Mouse (Mus musculus): ENCODE results near the gene E130311K13Rik. TPM values are rescaled to one million over a fixed set of nuclear protein-coding genes. Genes with fewer than 3 reads are reported as not detected.

Gene E130311K13Rik
- polyA plus RNA-seq, 1 experiment, result 2.4 TPM

DNA sequence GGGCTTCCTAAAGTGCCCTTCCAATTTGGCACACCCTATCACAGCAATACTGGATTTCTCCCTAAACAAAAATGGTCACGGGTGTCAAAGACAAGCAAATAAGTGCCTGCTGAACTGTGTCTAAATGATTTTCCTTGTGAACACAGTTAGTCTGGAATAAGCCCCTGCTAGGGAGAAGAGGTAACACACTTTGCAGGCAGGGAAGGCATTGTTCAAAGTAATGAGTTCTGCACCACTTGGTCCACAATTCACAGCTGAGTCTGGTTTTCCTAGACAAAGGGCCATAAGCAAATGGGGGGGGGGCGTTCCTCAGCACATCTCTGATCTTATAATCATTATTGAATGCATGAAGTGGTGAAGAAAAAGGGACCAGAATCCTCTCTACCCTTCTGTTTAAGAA is 33.5 kb downstream of the E130311K13Rik start:
- DNase-seq (ENCODE audit: low read depth), result no peak

- DNase-seq (ENCODE audit: low read depth), result no peak
Observed at GRCm38 (mm10) chr3:63893677-63894076, 35.6 kb downstream of the E130311K13Rik start.

DNA sequence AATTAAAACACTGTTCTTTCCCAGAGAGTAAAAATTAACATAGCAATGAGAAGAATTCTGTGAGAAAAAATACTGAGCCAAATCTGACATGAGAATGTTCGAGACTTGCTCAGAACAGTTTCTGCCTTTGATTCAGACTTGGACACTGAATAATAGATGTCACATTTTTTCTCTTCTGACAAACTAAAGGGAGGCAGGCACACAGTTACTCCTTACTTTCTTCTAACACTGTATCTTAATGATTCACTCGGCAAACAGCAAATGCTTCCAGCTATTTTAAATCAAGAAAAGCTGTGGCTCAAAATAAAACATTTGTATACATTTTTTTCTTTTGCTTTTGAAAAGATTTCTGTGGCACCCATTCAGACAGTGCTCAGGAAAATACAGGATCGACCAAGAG is 37.1 kb downstream of the E130311K13Rik start:
- DNase-seq (ENCODE audit: low read depth), result no peak

DNA sequence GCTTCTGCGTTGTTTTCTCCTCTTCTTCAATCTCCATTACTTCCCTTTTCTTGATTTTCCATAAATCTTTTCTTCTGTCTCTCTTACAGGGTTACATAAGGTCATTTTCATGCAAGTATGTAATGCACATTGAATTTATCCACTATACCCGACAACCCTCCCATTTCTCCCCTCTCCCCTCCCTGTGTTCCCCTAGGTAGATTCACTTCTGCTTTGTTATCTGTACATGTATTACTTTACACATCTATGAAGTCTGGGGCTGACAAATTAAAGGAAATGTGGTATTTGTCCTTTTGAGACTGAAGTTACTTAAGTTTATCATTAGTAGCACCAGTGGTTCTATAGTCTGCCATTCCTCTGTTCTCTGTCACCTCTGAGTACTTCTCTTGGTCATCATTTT is 48.2 kb downstream of the E130311K13Rik start:
- no peak for DNase-seq (ENCODE audit: low read depth)

GRCm38 (mm10) chr3:63878995-63879666 is 50.1 kb downstream of the E130311K13Rik start:
- no peak for DNase-seq (ENCODE audit: low read depth)

- DNase-seq (ENCODE audit: low read depth), result no peak
Observed at GRCm38 (mm10) chr3:63872818-63873217, 56.5 kb downstream of the E130311K13Rik start.

DNA sequence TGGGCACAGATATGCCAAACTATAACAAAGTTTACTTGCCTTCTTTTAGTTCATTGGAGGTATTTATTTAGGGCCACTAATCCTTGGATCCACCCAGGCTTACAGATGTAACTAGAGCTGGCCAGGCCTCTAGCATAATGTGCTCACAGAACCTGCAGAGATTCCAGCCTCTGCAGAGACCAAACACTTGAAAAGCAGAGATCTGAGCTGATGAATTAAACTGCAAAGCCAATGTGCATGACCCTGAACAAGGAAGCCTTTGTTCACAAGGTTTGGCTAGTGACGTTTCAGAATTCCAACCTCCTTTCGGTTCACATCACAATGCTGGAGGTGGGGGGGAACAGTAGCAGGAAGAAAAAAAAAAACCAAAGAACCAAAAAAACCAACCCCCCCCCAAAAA is 58.0 kb downstream of the E130311K13Rik start:
- DNase-seq (ENCODE audit: low read depth), result no peak

DNA sequence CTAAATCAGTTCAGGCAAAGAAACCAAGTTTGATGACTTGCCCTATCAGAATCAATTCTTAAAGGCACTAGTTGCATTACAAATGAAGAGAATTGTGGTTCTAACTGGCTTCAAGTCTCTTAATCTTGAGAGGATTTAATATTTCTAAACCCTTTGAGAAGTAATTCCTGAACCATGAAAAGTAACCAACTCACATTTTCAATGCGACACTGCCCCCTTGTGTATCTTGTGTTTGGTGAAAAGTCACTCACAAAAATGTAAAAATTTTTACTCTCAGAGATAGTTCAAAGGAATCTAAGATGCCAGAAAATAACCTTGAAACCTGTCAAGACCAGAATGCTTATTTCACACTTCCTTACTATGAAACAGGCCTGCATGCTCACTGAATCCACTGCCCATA is 61.0 kb downstream of the E130311K13Rik start:
- DNase-seq (ENCODE audit: low read depth), result no peak

GRCm38 (mm10) chr3:63865069-63865468 is 64.2 kb downstream of the E130311K13Rik start:
- no peak for DNase-seq (ENCODE audit: low read depth)

Other genes with a start within 250 kb of the E130311K13Rik start
- 4.4 and 5.7 TPM in 2 replicates for gene Plch1, start 30.0 kb downstream of the E130311K13Rik start, polyA plus RNA-seq (2012; rRNA removed)
- gene Slc33a1, start 35.3 kb upstream of the E130311K13Rik start, polyA plus RNA-seq (2012; rRNA removed), result 29.1 and 36.3 TPM in 2 replicates
- 4.8 and 5.6 TPM in 2 replicates for gene Gmps, start 46.6 kb upstream of the E130311K13Rik start, polyA plus RNA-seq (2012; rRNA removed)
- 0.04 and 0.09 TPM in 2 replicates for gene Vmn2r1, start 152.1 kb upstream of the E130311K13Rik start, polyA plus RNA-seq (2012; rRNA removed)
- not detected in 2 replicates for gene Vmn2r2, start 212.5 kb upstream of the E130311K13Rik start, polyA plus RNA-seq (2012; rRNA removed)